ENCODE assay signal across 7 mouse cellular contexts in genomic region chr10:83161656-83162365, GRCm38 (mm10).
A peak's percentile ranks its signal among the peaks of the same experiment; 100 is the strongest.
DNase-seq lines count a peak whose midpoint lies in the region; ATAC-seq lines count a peak whose summit lies in the region.

No protein-coding gene starts in this region.

- H3K4me3 ChIP-seq in stomach, embryonic 14.5 days (ENCODE audit: low read depth, low read length), result no peak overlapping the region

- peaks cover 22% of the 10 kb centered on the region; the same call in 1 of the 2 replicates for H3K4me1 ChIP-seq in stomach, embryonic 14.5 days (ENCODE audit: control insufficient read depth, insufficient read depth, low read length)

- peak overlapping the region; percentile 52; the same call in 1 of the 2 replicates for H3K27ac ChIP-seq in stomach, embryonic 14.5 days (ENCODE audit: low read length)

- no peaks in the 10 kb centered on the region for H3K36me3 ChIP-seq in stomach, embryonic 14.5 days (ENCODE audit: control insufficient read depth, insufficient read depth, low read length)

- 0 out of 2 replicates have a peak overlapping the region, but pooled peaks have one; percentile 3 for H3K9ac ChIP-seq in stomach, embryonic 14.5 days (replicated peaks; ENCODE audit: low read depth, low read length)

- peak; percentile 19 to 50 for DNase-seq in urinary bladder, adult 18-20 months (ENCODE audit: low spot score in 2 of 2)
- no peak for DNase-seq in urinary bladder, postnatal 10 days (ENCODE audit: low spot score)
- DNase-seq in cerebellum, postnatal 25 days, result peak; percentile 86 to 92
- DNase-seq in heart, adult 18-20 months, result peak; percentile 81 to 83
- DNase-seq in kidney, adult 11 months, result peak; percentile 88
- peak; percentile 75 for DNase-seq in lung, postnatal 10 days

- no peaks in the 10 kb centered on the region for H3K9me3 ChIP-seq in stomach, embryonic 14.5 days (ENCODE audit: control insufficient read depth, low read depth, low read length)

- peak; percentile 57; the same call in 1 of the 2 replicates for ATAC-seq in stomach, embryonic 14.5 days (ENCODE audit: insufficient number of reproducible peaks, insufficient read depth, low FRiP score, low read depth)

- WGBS in stomach, embryonic 14.5 days, result 50% methylated on average over 10 of the region's 10 CpGs

- no peak overlapping the region for H3K4me2 ChIP-seq in stomach, embryonic 14.5 days (replicated peaks; ENCODE audit: low read depth, low read length)

- H3K27me3 ChIP-seq in stomach, embryonic 14.5 days (ENCODE audit: control insufficient read depth, insufficient read depth, low read length), result no peaks in the 10 kb centered on the region
